Mouse (Mus musculus) CD4-positive, CD25-positive, alpha-beta regulatory T cell, adult 4 months (primary cell): ENCODE results near the gene Mre11a. TPM values are rescaled to one million over a fixed set of nuclear protein-coding genes. Genes with fewer than 3 reads are reported as not detected.
A peak's percentile ranks its signal among the peaks of the same experiment; 100 is the strongest.

Source experiments
- ATAC-seq: one replicate; pipeline ENCODE4 v1.8.0; 2017
- polyA plus RNA-seq, 2 experiments: library from polyadenylated mRNA; unstranded; fragments of 100-300 nt; shearing (Covaris generic); gene quantifications; one replicate each; pipeline ENCODE4 v1.2.1; 2017

The Mre11a gene
- 10 to 100 TPM; 24.0 to 25.6 TPM for polyA plus RNA-seq

GRCm38 (mm10) chr9:14784039-14785002 is at the start of gene Mre11a, which contains the start of gene Ankrd49:
Gene Mre11a, plus strand, starts transcription at chr9:14784654.
Gene Ankrd49, minus strand, starts transcription at chr9:14784856.
- ATAC-seq = peak; percentile 99

- no peak for ATAC-seq
Observed at GRCm38 (mm10) chr9:14739498-14740150, 44.8 kb upstream of the Mre11a start.

- ATAC-seq = no peak
Observed at GRCm38 (mm10) chr9:14740151-14740924, 44.1 kb upstream of the Mre11a start, which contains the start of gene Piwil4. Gene Piwil4, minus strand, starts transcription at chr9:14740733.

GRCm38 (mm10) chr9:14750901-14751502 is 33.5 kb upstream of the Mre11a start:
- ATAC-seq = no peak

- ATAC-seq = no peak
Observed at GRCm38 (mm10) chr9:14751503-14752000, 32.9 kb upstream of the Mre11a start.

GRCm38 (mm10) chr9:14752001-14752522 is 32.4 kb upstream of the Mre11a start, which contains the start of gene Fut4:
Gene Fut4, minus strand, starts transcription at chr9:14752393.
- ATAC-seq = no peak

- no peak for ATAC-seq
Observed at GRCm38 (mm10) chr9:14753947-14754346, 30.5 kb upstream of the Mre11a start.

- ATAC-seq = no peak
Observed at GRCm38 (mm10) chr9:14754469-14754868, 30.0 kb upstream of the Mre11a start.

GRCm38 (mm10) chr9:14758590-14758989 is 25.9 kb upstream of the Mre11a start:
- ATAC-seq = no peak

GRCm38 (mm10) chr9:14759261-14759660 is 25.2 kb upstream of the Mre11a start:
- ATAC-seq = no peak

GRCm38 (mm10) chr9:14764765-14765164 is 19.7 kb upstream of the Mre11a start:
- ATAC-seq = no peak

GRCm38 (mm10) chr9:14769811-14770210 is 14.6 kb upstream of the Mre11a start:
- ATAC-seq = no peak

GRCm38 (mm10) chr9:14770803-14771471 is 13.5 kb upstream of the Mre11a start, which contains the start of gene 1700012B09Rik:
Gene 1700012B09Rik, minus strand, starts transcription at chr9:14771030.
- no peak for ATAC-seq

GRCm38 (mm10) chr9:14772074-14772473 is 12.4 kb upstream of the Mre11a start:
- no peak for ATAC-seq

- ATAC-seq = peak; percentile 67
Observed at GRCm38 (mm10) chr9:14773813-14774212, 10.6 kb upstream of the Mre11a start.

GRCm38 (mm10) chr9:14778341-14778740 is 6.1 kb upstream of the Mre11a start:
- ATAC-seq = no peak

GRCm38 (mm10) chr9:14787356-14787755 is 2.9 kb downstream of the Mre11a start:
- ATAC-seq = no peak

GRCm38 (mm10) chr9:14805714-14806113 is 21.3 kb downstream of the Mre11a start:
- no peak for ATAC-seq

GRCm38 (mm10) chr9:14806786-14807185 is 22.3 kb downstream of the Mre11a start:
- no peak for ATAC-seq

GRCm38 (mm10) chr9:14810111-14810510 is 25.7 kb downstream of the Mre11a start:
- no peak for ATAC-seq

GRCm38 (mm10) chr9:14821396-14821795 is 36.9 kb downstream of the Mre11a start:
- ATAC-seq = no peak
